Mouse (Mus musculus): ENCODE measurements at regions not wholly inside any gene's neighbourhood (a gene's known extent, or its start where the extent isn't known, plus 50 kb on each side); places are given as distances from the start of the nearest gene placed in this dataset.

DNA sequence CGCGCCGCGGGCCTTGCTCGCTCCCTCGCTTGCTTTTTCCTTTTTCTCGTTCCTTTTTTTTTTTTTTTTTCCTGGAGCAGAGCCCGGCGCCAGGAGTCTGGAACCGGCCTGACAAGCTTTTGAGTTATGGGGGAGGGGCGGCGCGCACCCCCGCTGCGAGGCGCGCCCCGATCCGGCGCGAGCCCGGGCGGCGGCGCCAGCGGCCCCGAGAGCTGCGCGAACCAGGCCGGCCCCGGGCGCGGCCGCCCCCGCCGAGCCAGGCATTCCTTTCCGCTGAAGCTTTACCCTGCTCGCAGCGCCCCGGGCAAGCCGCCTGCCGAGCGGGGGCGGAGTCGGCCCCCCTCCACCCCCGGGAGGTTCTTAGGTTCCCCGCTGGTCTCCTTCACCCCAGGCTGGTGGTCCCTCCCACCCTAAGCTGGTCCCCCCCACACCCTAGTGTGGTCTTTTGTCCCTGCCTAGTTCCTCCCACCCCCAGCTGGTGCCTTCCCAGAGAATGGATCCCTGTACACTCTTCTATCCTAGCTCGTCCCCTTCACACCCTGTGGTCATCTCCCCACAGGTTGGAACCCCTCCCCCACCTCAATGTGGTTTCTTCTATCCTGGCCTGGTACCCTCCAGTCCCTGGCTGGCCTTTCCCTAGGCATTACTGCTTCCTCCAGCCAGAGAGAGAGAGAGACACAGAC, 95.3 kb downstream of the 1700001O22Rik start:
- H3K27ac ChIP-seq (ENCODE audit: insufficient read depth, low read depth) = no peak overlapping the region
- H3K9me3 ChIP-seq (replicated peaks; ENCODE audit: low read length) = peaks cover 6% of the 10 kb centered on the region
- in situ Hi-C loops (cut with MboI; ENCODE audit: low pct_ligation_motif_present, low pct_unique_long_range_greater_than_20kb, low sequenced_read_pairs) = no loop called here
- H3K4me3 ChIP-seq (replicated peaks in 1 of 3; ENCODE audit: low read depth in 2 of 3, low read length in 2 of 3, poor library complexity in 1 of 3) = no peak overlapping the region
- no peak for DNase-seq (ENCODE audit: extremely low read depth)
- TF ChIP-seq IRF4 (IDR thresholded peaks at IDR 0.05; ENCODE audit: low read depth, low read length) = no peak
- no peak for TF ChIP-seq HCFC1 (IDR thresholded peaks at IDR 0.05; ENCODE audit: low read depth, low read length)
- no peak for TF ChIP-seq ZMIZ1 (IDR thresholded peaks at IDR 0.05; ENCODE audit: low read depth, low read length)
- no peak for TF ChIP-seq NELFE (IDR thresholded peaks at IDR 0.05; ENCODE audit: low read depth, low read length)
- TF ChIP-seq SMC3 (IDR thresholded peaks at IDR 0.05; ENCODE audit: low read depth, low read length) = no peak
- TF ChIP-seq JUND (conservative IDR thresholded peaks at IDR 0.05; ENCODE audit: low read depth, low read length) = no peak
- no peak for TF ChIP-seq POLR2AphosphoS2 (IDR thresholded peaks at IDR 0.05; ENCODE audit: low read depth, low read length)
- no peak for TF ChIP-seq SIN3A (IDR thresholded peaks at IDR 0.05; ENCODE audit: low read length)
- TF ChIP-seq RAD21 (IDR thresholded peaks at IDR 0.05; ENCODE audit: low read depth, low read length) = no peak
- TF ChIP-seq POLR2A (IDR thresholded peaks at IDR 0.05; ENCODE audit: low read depth, low read length) = no peak
- no peak for TF ChIP-seq ZKSCAN1 (IDR thresholded peaks at IDR 0.05; ENCODE audit: borderline replicate concordance, low read depth, low read length)
- no peak for TF ChIP-seq TCF12 (IDR thresholded peaks at IDR 0.05; ENCODE audit: low read depth, low read length)
- TF ChIP-seq MAFK (IDR thresholded peaks at IDR 0.05; ENCODE audit: insufficient replicate concordance, low read length) = no peak
- no peak for TF ChIP-seq PAX5 (IDR thresholded peaks at IDR 0.05; ENCODE audit: low read length)
- no peak for TF ChIP-seq ZC3H11A (IDR thresholded peaks at IDR 0.05; ENCODE audit: low read depth, low read length)
- no peak for TF ChIP-seq USF1 (IDR thresholded peaks at IDR 0.05; ENCODE audit: low read depth, low read length)
- TF ChIP-seq USF2 (conservative IDR thresholded peaks at IDR 0.05; ENCODE audit: low read depth, low read length) = no peak
- no peak for TF ChIP-seq JUN (IDR thresholded peaks at IDR 0.05; ENCODE audit: insufficient read depth, low read depth, low read length)
- no peak for TF ChIP-seq MXI1 (IDR thresholded peaks at IDR 0.05; ENCODE audit: low read depth, low read length)
- TF ChIP-seq NRF1 (IDR thresholded peaks at IDR 0.05; ENCODE audit: low read depth, low read length) = no peak
- H3K9ac ChIP-seq (ENCODE audit: insufficient read depth, low read depth) = no peak overlapping the region
- H3K4me1 ChIP-seq (ENCODE audit: control insufficient read depth in 1 of 2, insufficient read depth in 2 of 2) = peaks cover 15 to 27% of the 10 kb centered on the region in 2 experiments
- dilution Hi-C loops (cut with MboI; ENCODE audit: extremely low pct_ligation_motif_present, extremely low pct_unique_long_range_greater_than_20kb, low sequenced_read_pairs) = no loop called here
- no peak overlapping the region for H3K4me2 ChIP-seq (ENCODE audit: insufficient read depth, low read depth, poor library complexity, severe bottlenecking)
- H3K27me3 ChIP-seq (replicated peaks) = peaks cover 35% of the 10 kb centered on the region
- H3K36me3 ChIP-seq (replicated peaks in 1 of 2; ENCODE audit: control insufficient read depth in 1 of 2, insufficient read depth in 1 of 2, low read length in 1 of 2) = no peaks in the 10 kb centered on the region
- H3K79me2 ChIP-seq (replicated peaks; ENCODE audit: control insufficient read depth, extremely low read depth, insufficient read depth, poor library complexity, severe bottlenecking) = no peaks in the 10 kb centered on the region

Measured in CH12.LX (cell line).